Mouse (Mus musculus) granulocyte monocyte progenitor cell, adult 5-6 weeks (primary cell): ENCODE data around the gene Limd1. TPM values are rescaled to one million over a fixed set of nuclear protein-coding genes. Genes with fewer than 3 reads are reported as not detected.
A peak's percentile ranks its signal among the peaks of the same experiment; 100 is the strongest.

ENCODE experiments used
- ATAC-seq: replicated peaks from 2 replicates; pipeline ENCODE4 v1.8.0; 2016; ENCODE audit warnings: mild to moderate bottlenecking, moderate TSS enrichment, inconsistent platforms; ENCODE audit not compliant: poor library complexity, severe bottlenecking
- total RNA-seq, 2 experiments: library from RNA; stranded (forward) in 1 of 2; stranded (reverse) in 1 of 2; fragments of 200-712, 200-1000 nt in 1 of 2; fragments of >200 nt in 1 of 2; fragmentation: Nextera tagmentation in 1 of 2; gene quantifications; 2 replicates each; pipeline ENCODE4 v1.2.3; 2014 to 2017

Gene Limd1
- total RNA-seq (2014; fragmentation: Nextera tagmentation) (26.3 and 29.8 TPM in 2 replicates), total RNA-seq (2017) (24.4 and 26.2 TPM in 2 replicates)

- peak; percentile 43 for ATAC-seq
Observed at GRCm38 (mm10) chr9:123478586-123479195, at the start of gene Limd1. Limd1 (plus strand) TSS chr9:123478706.

- no peak for ATAC-seq
Observed at GRCm38 (mm10) chr9:123429863-123430262, 48.6 kb upstream of the Limd1 start.

GRCm38 (mm10) chr9:123430973-123431372 lies 47.5 kb upstream of the Limd1 start:
- no peak for ATAC-seq

GRCm38 (mm10) chr9:123438223-123438622 lies 40.3 kb upstream of the Limd1 start:
- no peak for ATAC-seq

- ATAC-seq, result no peak
Observed at GRCm38 (mm10) chr9:123440230-123441058, 38.1 kb upstream of the Limd1 start.

GRCm38 (mm10) chr9:123447101-123447500 lies 31.4 kb upstream of the Limd1 start:
- ATAC-seq, result peak; percentile 63

GRCm38 (mm10) chr9:123448594-123448993 lies 29.9 kb upstream of the Limd1 start:
- ATAC-seq, result no peak

GRCm38 (mm10) chr9:123450174-123450573 lies 28.3 kb upstream of the Limd1 start:
- peak; percentile 50; the same call in 1 of the 2 replicates for ATAC-seq

- ATAC-seq, result no peak
Observed at GRCm38 (mm10) chr9:123451772-123452171, 26.7 kb upstream of the Limd1 start.

GRCm38 (mm10) chr9:123456634-123457602 lies 21.6 kb upstream of the Limd1 start:
- ATAC-seq, result no peak

GRCm38 (mm10) chr9:123457603-123458002 lies 20.9 kb upstream of the Limd1 start:
- ATAC-seq, result no peak

- ATAC-seq, result no peak
Observed at GRCm38 (mm10) chr9:123467141-123467620, 11.3 kb upstream of the Limd1 start.

- no peak for ATAC-seq
Observed at GRCm38 (mm10) chr9:123468406-123469085, 10.0 kb upstream of the Limd1 start.

GRCm38 (mm10) chr9:123469087-123469486 lies 9.4 kb upstream of the Limd1 start:
- ATAC-seq, result no peak

GRCm38 (mm10) chr9:123473377-123473776 lies 5.1 kb upstream of the Limd1 start:
- ATAC-seq, result no peak

- ATAC-seq, result no peak
Observed at GRCm38 (mm10) chr9:123475569-123475968, 2.9 kb upstream of the Limd1 start.

GRCm38 (mm10) chr9:123478031-123478585 lies 398 bp upstream of the Limd1 start:
- peak; percentile 38 for ATAC-seq

- ATAC-seq, result no peak
Observed at GRCm38 (mm10) chr9:123479196-123479669, 727 bp downstream of the Limd1 start.

- ATAC-seq, result no peak
Observed at GRCm38 (mm10) chr9:123479876-123480252, 1.4 kb downstream of the Limd1 start.
